Mouse (Mus musculus) layer of hippocampus, postnatal 14 days (tissue): ENCODE measurements around the gene Obsl1. TPM values are rescaled to one million over a fixed set of nuclear protein-coding genes. Genes with fewer than 3 reads are reported as not detected.
A peak's percentile ranks its signal among the peaks of the same experiment; 100 is the strongest.

Source experiments
- DNase-seq, 2 experiments: peaks; one replicate each; pipeline ENCODE4 v3.0.0; 2021 to 2022; ENCODE audit warnings: low spot score in 2 of 2, mixed read lengths in 1 of 2
- total RNA-seq, 2 experiments: library from RNA; stranded (reverse); gene quantifications; 2 replicates each; pipeline ENCODE4 v1.2.3; 2021

The Obsl1 gene
- total RNA-seq, 2 experiments from 2014 or later: 25.2 to 27.0 TPM

- no peak for DNase-seq
Measured at GRCm38 (mm10) chr1:75519576-75519975, 13.3 kb upstream of the Obsl1 start.

GRCm38 (mm10) chr1:75518427-75518826 lies 12.2 kb upstream of the Obsl1 start:
- DNase-seq: no peak

GRCm38 (mm10) chr1:75517984-75518383 lies 11.7 kb upstream of the Obsl1 start:
- no peak for DNase-seq

- no peak for DNase-seq
Measured at GRCm38 (mm10) chr1:75516703-75517380, 10.6 kb upstream of the Obsl1 start.

- DNase-seq: no peak
Measured at GRCm38 (mm10) chr1:75512550-75512949, 6.3 kb upstream of the Obsl1 start.

- no peak for DNase-seq
Measured at GRCm38 (mm10) chr1:75511437-75512210, 5.4 kb upstream of the Obsl1 start.

GRCm38 (mm10) chr1:75510154-75510553 lies 3.9 kb upstream of the Obsl1 start:
- DNase-seq: no peak

- no peak for DNase-seq
Measured at GRCm38 (mm10) chr1:75509586-75509985, 3.3 kb upstream of the Obsl1 start.

- DNase-seq: no peak
Measured at GRCm38 (mm10) chr1:75507006-75507405, 754 bp upstream of the Obsl1 start, which contains the start of gene Inha. Inha (plus strand) TSS chr1:75507077.

- DNase-seq: peak; percentile 71 to 77
Measured at GRCm38 (mm10) chr1:75505159-75505955, 895 bp downstream of the Obsl1 start.

GRCm38 (mm10) chr1:75504256-75505045 lies 1.8 kb downstream of the Obsl1 start:
- peak in 1 of 2 experiments; percentile 72 for DNase-seq

GRCm38 (mm10) chr1:75503651-75503980 lies 2.6 kb downstream of the Obsl1 start:
- no peak for DNase-seq

- DNase-seq: no peak
Measured at GRCm38 (mm10) chr1:75502945-75503650, 3.2 kb downstream of the Obsl1 start.

GRCm38 (mm10) chr1:75501905-75502304 lies 4.3 kb downstream of the Obsl1 start:
- DNase-seq: no peak

GRCm38 (mm10) chr1:75499441-75499840 lies 6.8 kb downstream of the Obsl1 start:
- DNase-seq: no peak

- DNase-seq: no peak
Measured at GRCm38 (mm10) chr1:75498897-75499296, 7.4 kb downstream of the Obsl1 start.

GRCm38 (mm10) chr1:75494878-75495548 lies 11.2 kb downstream of the Obsl1 start:
- DNase-seq: no peak

- DNase-seq: no peak
Measured at GRCm38 (mm10) chr1:75492579-75493170, 13.6 kb downstream of the Obsl1 start.

GRCm38 (mm10) chr1:75490785-75491551 lies 15.3 kb downstream of the Obsl1 start:
- DNase-seq: no peak
